Mouse (Mus musculus): Measurements from ENCODE around the gene Ptov1. TPM values are rescaled to one million over a fixed set of nuclear protein-coding genes. Genes with fewer than 3 reads are reported as not detected.

The Ptov1 gene
- total RNA-seq, 1 experiment = 144 TPM

DNA sequence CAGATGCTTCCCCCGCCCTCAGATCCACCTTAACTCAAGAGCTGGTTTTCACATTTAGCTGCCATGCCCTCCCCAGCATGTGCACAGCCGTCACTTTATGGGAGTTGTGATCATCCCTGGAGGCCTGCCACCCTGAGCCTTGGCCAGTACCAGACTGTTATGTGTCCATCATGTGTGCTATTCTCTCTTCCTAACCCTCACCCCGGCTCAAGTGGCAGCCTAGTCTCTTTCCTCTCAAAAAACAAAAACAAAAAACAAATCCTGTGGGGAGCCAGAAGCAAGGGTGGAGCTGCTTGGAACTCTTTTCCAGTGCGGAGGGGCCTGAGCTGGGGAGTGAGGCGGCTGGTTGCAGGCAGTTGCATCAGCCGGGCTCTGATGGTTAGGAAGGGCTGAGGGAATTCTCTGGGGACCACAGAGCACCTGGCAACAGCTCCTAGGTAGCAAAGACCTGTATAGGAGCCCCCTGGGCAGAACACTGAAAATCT, 50.8 kb downstream of the Ptov1 start:
- H3K9ac ChIP-seq (ENCODE audit: insufficient read depth, low read depth, low read length, poor library complexity, severe bottlenecking) = peak overlapping the region; percentile 70
- H3K4me1 ChIP-seq (ENCODE audit: control insufficient read depth in 2 of 2, insufficient read depth in 2 of 2, low read length in 2 of 2, poor library complexity in 1 of 2) = peaks cover 3 to 33% of the 10 kb centered on the region in 2 experiments
- in situ Hi-C loops (cut with MboI; ENCODE audit: low sequenced_read_pairs in 2 of 2, unreplicated experiment in 2 of 2) = no loop called here
- peak overlapping the region; percentile 94 to 99 for H3K4me3 ChIP-seq (ENCODE audit: insufficient read depth in 1 of 2, low read depth in 1 of 2, low read length in 2 of 2, poor library complexity in 1 of 2, severe bottlenecking in 1 of 2)
- H3K27ac ChIP-seq (ENCODE audit: insufficient read depth, low read depth, low read length, poor library complexity, severe bottlenecking) = no peak overlapping the region
- TF ChIP-seq HCFC1 (IDR thresholded peaks at IDR 0.05; ENCODE audit: borderline replicate concordance, insufficient read depth, low read length) = peak; percentile 44; the same call in 1 of the 2 replicates
- 0 out of 2 replicates have a peak, but pooled peaks have one; percentile 42 for TF ChIP-seq CHD2 (IDR thresholded peaks at IDR 0.05; ENCODE audit: low read depth, low read length)
- TF ChIP-seq ZNF384 (IDR thresholded peaks at IDR 0.05; ENCODE audit: low read depth, low read length) = no peak
- no peak for DNase-seq (ENCODE audit: low read depth, low spot score)
- H3K36me3 ChIP-seq (ENCODE audit: control insufficient read depth, insufficient read depth, low read length, poor library complexity, severe bottlenecking) = peaks cover 21% of the 10 kb centered on the region; the same call in 1 of the 2 replicates
- no peaks in the 10 kb centered on the region for H3K9me3 ChIP-seq (ENCODE audit: control insufficient read depth, insufficient read depth, low read depth, low read length)

DNA sequence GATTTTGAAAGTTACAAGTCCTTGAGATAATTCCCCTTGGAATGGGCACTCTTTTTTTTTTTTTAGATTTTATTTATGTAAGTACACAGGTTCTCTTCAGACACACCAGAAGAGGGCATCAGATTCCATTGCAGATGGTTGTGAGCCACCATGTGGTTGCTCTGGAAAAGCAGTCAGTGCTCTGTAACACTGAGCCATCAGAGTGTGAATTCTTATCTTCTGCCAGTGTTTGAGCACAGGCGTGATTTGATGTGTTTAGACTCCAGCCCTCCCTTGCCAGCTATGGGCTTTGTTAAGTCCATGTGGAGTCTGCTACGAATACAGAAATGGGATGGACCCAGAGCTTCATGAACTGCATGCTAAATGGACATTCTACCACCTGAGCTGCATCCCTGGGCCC, 51.4 kb downstream of the Ptov1 start:
- Histone ChIP-seq H3K9ac (ENCODE audit: insufficient read depth, low read depth, low read length, poor library complexity, severe bottlenecking) (peak overlapping the region; percentile 100), H3K4me3 (ENCODE audit: insufficient read depth in 1 of 2, low read depth in 1 of 2, low read length in 2 of 2, poor library complexity in 1 of 2, severe bottlenecking in 1 of 2) (peak overlapping the region; percentile 94 to 99), H3K9me3 (ENCODE audit: control insufficient read depth, insufficient read depth, low read depth, low read length) (no peaks in the 10 kb centered on the region), H3K4me1 (ENCODE audit: control insufficient read depth in 2 of 2, insufficient read depth in 2 of 2, low read length in 2 of 2, poor library complexity in 1 of 2) (peaks cover 3 to 28% of the 10 kb centered on the region in 2 experiments; a peak in 3 of 4 replicates), H3K36me3 (ENCODE audit: control insufficient read depth, insufficient read depth, low read length, poor library complexity, severe bottlenecking) (peaks cover 21% of the 10 kb centered on the region; the same call in 1 of the 2 replicates), H3K27ac (ENCODE audit: insufficient read depth, low read depth, low read length, poor library complexity, severe bottlenecking) (no peak overlapping the region)
- in situ Hi-C loops (cut with MboI; ENCODE audit: low sequenced_read_pairs in 2 of 2, unreplicated experiment in 2 of 2) = no loop called here
- TF ChIP-seq ZNF384 (IDR thresholded peaks at IDR 0.05; ENCODE audit: low read depth, low read length) (no peak), HCFC1 (IDR thresholded peaks at IDR 0.05; ENCODE audit: borderline replicate concordance, insufficient read depth, low read length) (no peak), CHD2 (IDR thresholded peaks at IDR 0.05; ENCODE audit: low read depth, low read length) (no peak), MAFK (IDR thresholded peaks at IDR 0.05; ENCODE audit: insufficient read depth, low read depth, low read length) (no peak), ZC3H11A (IDR thresholded peaks at IDR 0.05; ENCODE audit: borderline replicate concordance, low read depth, low read length) (no peak)
- DNase-seq (ENCODE audit: low read depth, low spot score) = no peak

DNA sequence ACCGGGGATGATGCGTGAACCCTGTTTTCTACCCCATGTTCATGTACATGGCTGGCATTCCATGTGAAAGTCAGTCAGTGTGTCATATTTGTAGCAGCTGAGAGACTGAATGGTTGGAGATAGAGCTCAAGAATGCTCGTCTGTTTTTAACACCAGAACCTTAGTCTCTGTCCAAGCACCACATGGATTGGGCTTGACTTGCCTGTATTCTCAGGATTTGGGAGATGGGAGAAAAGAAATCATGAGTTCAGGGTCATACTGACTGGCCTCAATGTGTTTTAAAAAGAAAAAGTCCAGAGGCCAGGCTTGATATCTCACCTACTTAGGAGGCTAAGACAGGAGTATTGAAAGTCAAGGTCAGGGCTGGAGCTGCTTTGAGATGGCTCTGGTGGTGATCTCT, 52.1 kb downstream of the Ptov1 start:
- Histone ChIP-seq H3K36me3 (ENCODE audit: control insufficient read depth, insufficient read depth, low read length, poor library complexity, severe bottlenecking) (peaks cover 21% of the 10 kb centered on the region; the same call in 1 of the 2 replicates), H3K27ac (ENCODE audit: insufficient read depth, low read depth, low read length, poor library complexity, severe bottlenecking) (no peak overlapping the region), H3K9ac (ENCODE audit: insufficient read depth, low read depth, low read length, poor library complexity, severe bottlenecking) (peak overlapping the region; percentile 100; the same call in 1 of the 2 replicates), H3K4me1 (ENCODE audit: control insufficient read depth in 2 of 2, insufficient read depth in 2 of 2, low read length in 2 of 2, poor library complexity in 1 of 2) (peaks cover 3 to 25% of the 10 kb centered on the region in 2 experiments; a peak in 3 of 4 replicates), H3K4me3 (ENCODE audit: insufficient read depth in 1 of 2, low read depth in 1 of 2, low read length in 2 of 2, poor library complexity in 1 of 2, severe bottlenecking in 1 of 2) (peak overlapping the region; percentile 94 to 99), H3K9me3 (ENCODE audit: control insufficient read depth, insufficient read depth, low read depth, low read length) (no peaks in the 10 kb centered on the region)
- TF ChIP-seq ZC3H11A (IDR thresholded peaks at IDR 0.05; ENCODE audit: borderline replicate concordance, low read depth, low read length) (no peak), ZNF384 (IDR thresholded peaks at IDR 0.05; ENCODE audit: low read depth, low read length) (no peak), MAFK (IDR thresholded peaks at IDR 0.05; ENCODE audit: insufficient read depth, low read depth, low read length) (no peak), HCFC1 (IDR thresholded peaks at IDR 0.05; ENCODE audit: borderline replicate concordance, insufficient read depth, low read length) (no peak), CHD2 (IDR thresholded peaks at IDR 0.05; ENCODE audit: low read depth, low read length) (no peak)
- in situ Hi-C loops (cut with MboI; ENCODE audit: low sequenced_read_pairs in 2 of 2, unreplicated experiment in 2 of 2) = no loop called here
- DNase-seq (ENCODE audit: low read depth, low spot score) = no peak

DNA sequence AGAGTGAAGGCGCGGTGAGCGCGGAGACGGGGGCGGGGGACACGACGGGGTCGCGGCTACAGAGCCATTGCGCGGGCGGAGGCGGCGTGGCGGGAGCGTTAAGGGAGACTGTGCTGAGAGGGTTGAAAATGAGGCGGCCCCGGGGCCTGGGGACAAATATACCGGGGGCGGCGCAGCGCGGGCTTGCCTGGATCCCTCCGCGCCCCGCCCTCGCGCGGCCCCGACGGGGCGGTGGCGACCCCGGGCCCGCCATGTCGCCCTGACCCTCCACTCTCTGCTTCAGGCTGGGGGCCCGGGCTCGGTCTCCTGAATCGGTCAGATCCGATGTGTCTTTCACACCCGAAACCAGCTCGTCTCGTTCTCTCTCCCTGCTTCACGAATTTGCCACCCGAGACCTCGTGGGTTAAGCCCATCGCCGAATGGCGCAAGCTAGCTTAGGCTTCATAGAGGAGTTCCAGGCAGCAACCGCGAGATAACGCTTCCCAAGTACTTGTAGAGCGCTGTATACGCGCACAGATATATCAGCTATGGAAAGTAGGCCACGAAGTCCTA, 53.0 kb downstream of the Ptov1 start, which contains the start of gene Atf5:
Gene Atf5, minus strand, starts transcription at position 189 of the 552 bp plus-strand sequence.
- Histone ChIP-seq H3K27ac (ENCODE audit: insufficient read depth, low read depth, low read length, poor library complexity, severe bottlenecking) (peak within 1 kb of the TSS; percentile 100), H3K4me1 (ENCODE audit: control insufficient read depth in 2 of 2, insufficient read depth in 2 of 2, low read length in 2 of 2, poor library complexity in 1 of 2) (peaks cover 3 to 25% of the 10 kb centered on the region in 2 experiments; a peak in 3 of 4 replicates), H3K9ac (ENCODE audit: insufficient read depth, low read depth, low read length, poor library complexity, severe bottlenecking) (peak within 1 kb of the TSS; percentile 100), H3K36me3 (ENCODE audit: control insufficient read depth, insufficient read depth, low read length, poor library complexity, severe bottlenecking) (peaks cover 19% of the 10 kb centered on the region; the same call in 1 of the 2 replicates), H3K4me3 (ENCODE audit: insufficient read depth in 1 of 2, low read depth in 1 of 2, low read length in 2 of 2, poor library complexity in 1 of 2, severe bottlenecking in 1 of 2) (peak within 1 kb of the TSS; percentile 94 to 99), H3K9me3 (ENCODE audit: control insufficient read depth, insufficient read depth, low read depth, low read length) (no peaks in the 10 kb centered on the region)
- no peak for DNase-seq (ENCODE audit: low read depth, low spot score)
- in situ Hi-C loops (cut with MboI; ENCODE audit: low sequenced_read_pairs in 2 of 2, unreplicated experiment in 2 of 2) = no loop called here
- TF ChIP-seq MAFK (IDR thresholded peaks at IDR 0.05; ENCODE audit: insufficient read depth, low read depth, low read length) = no peak
- TF ChIP-seq CHD2 (IDR thresholded peaks at IDR 0.05; ENCODE audit: low read depth, low read length) = no peak
- TF ChIP-seq HCFC1 (IDR thresholded peaks at IDR 0.05; ENCODE audit: borderline replicate concordance, insufficient read depth, low read length) = no peak
- TF ChIP-seq ZNF384 (IDR thresholded peaks at IDR 0.05; ENCODE audit: low read depth, low read length) = no peak
- no peak for TF ChIP-seq ZC3H11A (IDR thresholded peaks at IDR 0.05; ENCODE audit: borderline replicate concordance, low read depth, low read length)
